Mouse (Mus musculus) inflammation-experienced regulatory T-cells, adult 6 months (primary cell): ENCODE measurements around the gene Eef1a1. TPM values are rescaled to one million over a fixed set of nuclear protein-coding genes. Genes with fewer than 3 reads are reported as not detected.
"Not testable (repeated sequence)": the region's sequence is repeated elsewhere in the genome, so short reads cannot be mapped to it uniquely, and the experiment has no call there.

Experiments
- ATAC-seq: one replicate; pipeline ENCODE4 v1.8.0; 2017
- polyA plus RNA-seq, 3 experiments: library from polyadenylated mRNA; unstranded; fragments of 100-300 nt; shearing (Covaris generic); gene quantifications; one replicate each; pipeline ENCODE4 v1.2.1; 2017

Gene Eef1a1
- over 10,000 TPM in 2 of 3 experiments, 1,000 to 10,000 TPM in 1; 7,660 to 11,983 (median 10,337) TPM for polyA plus RNA-seq

DNA sequence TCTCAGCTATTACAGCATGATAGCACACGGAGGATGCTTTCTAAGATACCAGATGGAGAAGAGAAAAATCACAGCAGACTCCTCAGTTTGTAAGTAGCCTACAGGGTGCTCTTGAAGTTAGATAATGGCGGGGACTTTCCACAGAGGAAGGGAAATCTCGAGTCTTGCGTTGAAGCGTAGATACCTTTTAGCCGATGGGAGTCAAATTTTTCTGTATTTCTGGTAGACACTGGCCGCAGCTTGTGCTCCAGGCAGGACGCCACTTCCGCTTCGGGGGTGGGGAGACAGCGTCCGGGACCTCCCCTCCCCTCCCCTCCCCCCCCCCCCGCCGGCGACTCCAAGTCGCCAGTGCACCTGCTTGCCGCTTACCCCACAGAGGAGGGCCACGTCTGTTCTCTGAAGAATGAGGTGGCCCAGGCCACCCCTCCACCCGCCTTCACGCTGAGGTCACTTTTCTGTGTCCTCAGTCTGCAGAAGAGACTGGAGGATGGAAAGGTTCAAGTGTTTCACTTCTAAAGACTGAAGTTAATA is at the start of gene Eef1a1:
Gene Eef1a1, minus strand, starts transcription at position 262 of the 531 bp plus-strand sequence.
- ATAC-seq = peak; percentile 78

DNA sequence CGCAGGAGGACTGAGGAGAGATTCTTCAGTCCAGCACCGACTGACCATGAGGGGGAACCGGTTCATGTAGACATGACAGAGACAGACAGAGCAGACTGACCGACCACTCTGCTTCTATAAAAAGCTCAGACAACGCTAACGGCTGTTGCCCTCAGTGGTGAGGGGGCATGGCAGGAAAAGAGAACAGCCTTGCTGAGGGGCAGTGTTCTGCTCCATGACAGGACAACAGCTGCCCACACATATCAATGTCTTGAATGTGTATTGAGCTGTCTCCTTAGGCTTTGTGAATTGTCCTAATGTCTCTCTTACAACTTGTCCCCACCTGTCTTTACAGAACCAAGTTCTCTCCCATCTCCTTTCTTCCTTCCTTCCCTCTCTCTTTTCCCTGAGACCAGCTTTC is 49.5 kb upstream of the Eef1a1 start:
- no peak for ATAC-seq

DNA sequence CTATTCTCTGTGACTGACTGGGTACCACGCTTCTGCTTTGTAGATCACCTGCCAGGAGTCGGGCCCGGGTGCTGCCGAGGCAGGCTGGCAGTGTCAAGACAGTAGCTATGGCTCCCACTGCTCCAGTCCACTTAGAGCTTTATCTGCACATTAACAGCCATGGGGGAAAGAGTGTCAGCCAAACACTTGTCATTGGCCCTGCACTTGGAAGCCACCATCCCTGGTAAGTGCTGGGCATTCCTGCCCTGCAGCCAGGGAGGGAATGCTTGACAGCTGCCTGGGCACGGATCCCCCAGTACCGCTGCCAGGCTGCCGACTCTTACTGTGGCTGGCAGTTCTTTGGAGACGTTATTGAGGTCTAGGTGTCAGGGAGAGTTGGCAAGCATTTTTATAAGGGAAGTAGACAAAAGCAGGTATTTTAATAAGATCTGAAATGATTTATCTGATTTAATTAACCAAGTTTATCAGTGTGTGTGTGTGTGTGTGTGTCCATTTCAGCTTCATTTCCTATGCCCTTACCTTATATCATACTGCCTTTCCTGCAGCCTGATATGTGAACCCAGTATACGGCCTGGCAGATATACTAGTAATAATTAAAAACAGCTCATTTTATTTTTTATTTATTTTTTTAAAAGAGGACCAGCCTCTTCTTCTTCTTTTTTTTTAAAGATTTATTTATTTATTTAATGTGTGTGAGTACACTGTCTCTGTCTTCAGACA is 48.4 kb upstream of the Eef1a1 start:
- ATAC-seq = no peak

DNA sequence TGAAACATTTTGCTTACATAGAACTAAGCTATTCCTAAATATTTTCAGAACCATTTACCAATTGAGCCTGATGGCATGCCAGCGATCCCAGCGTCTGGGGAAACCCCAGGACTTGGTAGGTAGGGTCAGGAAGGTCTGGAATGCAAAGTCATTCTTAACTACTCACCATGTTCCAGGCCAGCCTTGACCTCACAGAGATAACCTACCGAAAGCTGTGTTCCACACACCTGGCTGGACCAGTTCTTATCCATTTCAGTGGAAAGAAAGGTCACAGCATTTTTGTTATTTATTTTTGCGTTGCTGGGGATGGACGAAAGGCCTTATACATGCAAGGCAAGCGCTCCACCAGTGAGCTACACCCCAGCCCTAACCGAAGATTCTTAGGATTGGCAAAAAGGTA is 45.7 kb upstream of the Eef1a1 start:
- ATAC-seq = no peak

DNA sequence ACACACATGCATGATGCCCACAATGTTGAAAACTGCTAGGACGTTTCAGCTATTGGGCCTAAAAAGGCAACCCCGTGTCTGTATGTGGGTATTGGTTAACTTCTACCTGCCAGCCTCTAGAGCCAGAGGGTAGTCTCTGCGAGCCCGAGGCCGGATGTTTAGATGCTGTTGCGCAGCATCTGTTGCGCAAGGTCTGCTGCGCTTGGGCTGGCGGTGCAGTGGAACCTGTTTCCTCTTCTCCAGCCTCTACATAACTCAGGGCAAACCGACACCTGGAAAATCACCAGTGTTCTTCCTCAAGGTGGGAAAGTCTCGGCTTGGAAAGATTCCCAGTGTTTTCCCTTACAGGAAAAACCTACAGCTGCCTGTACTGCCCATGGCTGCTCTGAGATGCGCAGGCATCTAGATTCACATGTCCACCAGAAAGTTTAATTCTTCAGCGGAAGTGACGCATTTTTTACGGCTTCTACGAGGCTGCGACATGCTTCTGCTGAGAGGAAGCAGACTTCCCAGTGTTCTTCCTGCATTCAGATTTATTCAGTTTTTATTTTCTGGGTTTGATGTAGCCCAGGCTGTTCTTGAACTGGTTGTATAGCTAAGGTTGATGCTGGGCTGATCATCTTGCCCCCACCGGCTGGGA is 44.5 kb upstream of the Eef1a1 start:
- ATAC-seq = peak; percentile 85

DNA sequence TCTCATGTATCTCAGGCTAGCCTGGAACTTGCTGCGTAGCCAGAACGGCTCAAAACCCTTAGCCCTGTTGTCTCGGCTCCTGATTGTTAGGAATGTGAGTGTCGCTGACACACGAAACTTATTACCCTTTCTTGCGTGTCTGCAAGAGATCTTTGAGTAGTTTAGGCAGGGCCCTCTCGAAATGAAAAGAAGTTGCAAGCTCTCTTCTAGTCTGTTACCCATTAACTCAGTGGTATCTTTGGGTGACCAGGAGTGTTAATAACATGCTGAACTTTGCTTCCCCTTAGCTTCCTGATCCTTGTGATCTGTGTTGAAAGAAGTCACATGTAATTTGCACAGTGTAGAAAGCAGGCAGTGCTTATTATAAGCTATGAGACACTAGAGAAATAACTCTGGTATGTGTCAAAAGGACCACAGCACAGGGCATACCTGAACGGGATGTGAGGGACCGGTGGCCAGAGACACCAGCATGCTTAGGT is 43.4 kb upstream of the Eef1a1 start:
- ATAC-seq = no peak

DNA sequence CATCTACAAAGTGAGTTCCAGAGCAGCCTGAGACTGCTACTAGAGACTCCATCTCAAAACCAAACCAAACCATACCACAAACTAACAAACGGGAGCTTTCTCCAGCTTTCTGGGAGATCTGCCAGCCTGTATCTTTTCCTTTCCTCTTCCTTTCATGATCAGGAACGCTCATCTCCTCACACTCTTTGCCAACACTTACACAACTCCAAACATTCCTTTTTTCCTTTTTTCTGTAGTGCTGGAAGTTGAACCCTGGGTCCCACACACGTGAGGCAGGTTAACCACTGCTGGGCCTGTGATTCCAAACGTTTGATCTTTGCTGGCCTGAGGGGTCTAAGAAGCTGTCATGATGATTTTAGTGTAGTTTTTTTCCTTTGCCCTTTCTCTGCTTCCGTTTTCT is 42.9 kb upstream of the Eef1a1 start:
- no peak for ATAC-seq

DNA sequence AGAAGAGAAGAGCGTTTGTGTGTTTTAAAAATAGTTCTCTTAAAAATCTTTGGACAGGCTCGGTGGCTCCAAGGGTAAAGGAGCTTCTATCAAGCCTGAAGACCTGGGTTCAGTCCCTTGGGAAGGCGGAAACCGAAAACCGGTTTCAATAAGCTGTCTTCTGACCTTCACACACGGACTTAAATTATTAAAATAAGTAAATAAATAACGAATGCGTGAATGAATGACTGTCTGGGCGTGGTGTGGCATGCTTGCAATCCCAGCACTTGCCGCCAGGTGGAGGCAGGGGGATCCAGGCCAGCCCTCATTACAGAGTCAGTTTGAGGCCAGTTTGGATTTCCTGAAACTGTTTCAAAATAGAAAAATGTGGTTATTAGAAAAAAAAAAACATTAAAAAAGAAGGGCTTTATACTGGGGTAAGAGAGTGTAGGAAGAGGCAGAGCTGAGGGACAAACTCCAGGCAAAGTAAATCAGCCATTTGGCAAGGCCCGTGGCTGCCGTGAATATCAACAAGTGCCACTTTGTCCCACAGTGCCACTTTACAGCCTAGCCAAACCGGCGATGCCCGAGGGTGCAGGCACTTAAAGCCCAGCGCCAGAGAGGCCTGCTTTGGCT is 38.9 kb upstream of the Eef1a1 start:
- peak; percentile 72 for ATAC-seq

DNA sequence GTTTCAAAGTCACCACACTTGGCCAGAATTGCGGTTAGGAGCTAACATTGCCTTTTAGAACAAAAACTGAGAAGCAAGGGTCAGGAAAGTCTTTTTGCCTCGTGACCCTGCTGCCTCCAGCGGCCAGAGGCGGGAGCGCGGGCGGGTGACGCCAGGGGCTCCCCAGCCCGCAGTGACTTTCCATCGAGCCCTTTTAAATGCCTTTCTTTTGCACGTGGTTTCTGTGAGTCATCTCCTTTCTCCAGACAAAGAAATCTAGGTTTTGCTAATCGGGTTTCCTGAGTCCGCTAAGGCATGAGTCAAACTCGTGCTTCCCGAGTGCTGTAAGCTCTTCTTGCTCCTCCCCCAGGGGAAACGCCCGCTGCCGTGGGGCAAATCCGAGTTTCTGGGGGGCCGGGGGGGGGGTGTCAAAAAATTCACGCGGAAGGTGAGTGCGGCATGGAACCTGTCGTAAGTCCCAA is 38.4 kb upstream of the Eef1a1 start:
- ATAC-seq = peak; percentile 85

DNA sequence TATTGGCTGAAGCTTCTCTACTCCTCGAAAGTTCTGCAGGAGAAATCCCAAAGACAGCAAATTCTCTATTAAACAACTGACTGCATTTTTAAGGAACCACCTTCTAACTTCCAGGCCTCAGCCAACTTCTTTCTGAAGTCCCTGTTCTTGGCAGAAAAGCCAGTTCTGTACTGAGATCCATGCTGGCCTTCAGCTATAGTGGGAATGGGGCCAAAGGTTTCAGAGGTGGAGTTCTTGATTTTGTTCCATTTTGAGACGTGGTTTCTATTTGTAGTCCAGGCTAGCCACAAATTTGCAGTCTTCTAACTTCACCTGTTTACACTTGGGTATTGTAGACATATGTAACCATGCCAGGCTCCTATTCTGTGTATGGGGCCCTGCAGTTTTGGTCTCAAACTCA is 37.3 kb upstream of the Eef1a1 start:
- ATAC-seq = no peak

DNA sequence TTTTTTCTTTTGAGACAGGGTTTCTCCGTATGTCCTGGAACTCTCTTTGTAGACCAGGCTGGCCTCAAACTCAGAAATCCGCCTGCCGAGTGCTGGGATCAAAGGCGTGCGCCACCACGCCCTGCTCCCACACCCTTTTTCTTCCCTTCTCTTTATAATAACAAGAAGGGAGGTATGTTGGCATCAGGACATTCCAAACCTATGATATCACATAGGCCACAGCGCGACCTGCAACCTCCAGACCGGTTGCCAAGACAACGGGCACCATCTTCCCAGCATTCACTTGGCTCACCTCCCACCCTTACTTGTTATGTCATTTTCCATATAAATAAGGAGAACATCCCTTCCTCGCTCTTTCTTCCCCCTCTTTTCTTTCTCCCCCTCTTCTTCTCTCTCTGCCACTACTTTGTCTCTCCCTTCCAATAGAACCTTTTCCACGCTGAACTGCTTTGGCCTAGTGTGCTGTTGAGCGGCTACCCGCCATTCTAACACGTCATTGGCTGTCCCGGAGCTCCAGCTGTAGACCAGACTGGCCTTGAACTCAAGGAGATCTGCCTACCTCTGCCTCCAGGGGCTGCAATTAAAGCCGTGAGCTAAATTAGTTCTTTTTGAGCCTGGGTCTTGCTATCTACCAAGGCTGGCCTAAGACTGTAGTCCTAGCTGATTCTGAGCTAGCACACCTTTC is 36.6 kb upstream of the Eef1a1 start:
- no peak for ATAC-seq

DNA sequence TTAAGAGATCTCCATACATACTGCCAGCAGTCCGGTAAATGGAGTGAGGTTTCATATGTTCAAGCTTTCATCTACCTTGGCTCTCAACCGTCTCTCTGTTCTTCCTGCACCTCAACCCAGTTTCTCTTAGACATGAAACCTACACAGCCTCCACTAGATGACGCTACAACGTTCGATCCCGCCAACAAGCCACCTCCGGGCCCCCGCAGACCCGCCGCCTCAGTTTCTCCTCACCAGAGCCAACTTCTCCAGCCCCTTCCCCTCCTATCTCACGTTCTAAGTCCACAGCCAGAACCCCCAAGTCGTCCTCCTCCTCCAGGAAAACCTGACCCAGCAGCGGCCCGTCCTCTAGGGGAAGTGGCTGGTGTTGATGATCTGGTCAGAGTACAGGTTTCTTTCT is 32.7 kb upstream of the Eef1a1 start:
- peak; percentile 89 for ATAC-seq

DNA sequence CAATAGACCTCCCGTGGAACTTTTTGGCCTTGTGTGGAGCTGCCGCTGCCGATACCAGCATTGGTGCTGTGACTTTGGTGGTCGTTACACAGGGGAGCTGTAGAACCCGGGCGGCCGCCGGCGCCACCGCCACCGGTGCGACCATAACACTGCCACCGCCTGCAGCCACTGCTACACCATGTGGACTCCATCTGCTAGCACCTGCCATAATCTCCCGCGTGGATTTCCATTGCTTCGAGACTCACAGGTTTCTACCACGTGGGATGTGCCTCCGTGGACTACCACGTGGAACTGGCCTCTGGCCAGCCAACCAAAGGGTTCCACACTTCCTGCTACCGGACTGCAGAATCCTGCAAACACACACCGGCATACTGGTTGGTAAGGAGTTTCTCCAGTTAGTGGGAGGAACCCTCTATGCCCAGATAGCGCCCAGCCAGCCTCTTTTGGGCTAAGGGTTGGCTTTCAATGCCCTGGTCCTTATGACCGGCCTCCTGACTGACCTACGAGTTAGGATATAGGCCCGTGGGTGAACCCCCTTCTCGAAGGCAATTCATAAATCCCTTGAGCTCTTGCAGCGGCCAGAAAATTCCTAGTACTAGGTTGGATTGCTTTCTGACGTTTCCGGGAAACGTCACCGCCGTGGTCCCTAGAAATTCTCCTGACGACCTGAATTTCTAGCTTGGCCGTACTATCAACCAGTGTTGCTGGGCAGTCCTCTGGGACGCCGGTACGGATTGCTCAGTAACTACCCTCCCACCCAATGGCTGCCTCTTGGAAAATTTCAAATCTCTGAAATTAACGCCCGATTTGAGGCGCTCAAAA is 32.0 kb upstream of the Eef1a1 start:
- ATAC-seq = peak; percentile 26

DNA sequence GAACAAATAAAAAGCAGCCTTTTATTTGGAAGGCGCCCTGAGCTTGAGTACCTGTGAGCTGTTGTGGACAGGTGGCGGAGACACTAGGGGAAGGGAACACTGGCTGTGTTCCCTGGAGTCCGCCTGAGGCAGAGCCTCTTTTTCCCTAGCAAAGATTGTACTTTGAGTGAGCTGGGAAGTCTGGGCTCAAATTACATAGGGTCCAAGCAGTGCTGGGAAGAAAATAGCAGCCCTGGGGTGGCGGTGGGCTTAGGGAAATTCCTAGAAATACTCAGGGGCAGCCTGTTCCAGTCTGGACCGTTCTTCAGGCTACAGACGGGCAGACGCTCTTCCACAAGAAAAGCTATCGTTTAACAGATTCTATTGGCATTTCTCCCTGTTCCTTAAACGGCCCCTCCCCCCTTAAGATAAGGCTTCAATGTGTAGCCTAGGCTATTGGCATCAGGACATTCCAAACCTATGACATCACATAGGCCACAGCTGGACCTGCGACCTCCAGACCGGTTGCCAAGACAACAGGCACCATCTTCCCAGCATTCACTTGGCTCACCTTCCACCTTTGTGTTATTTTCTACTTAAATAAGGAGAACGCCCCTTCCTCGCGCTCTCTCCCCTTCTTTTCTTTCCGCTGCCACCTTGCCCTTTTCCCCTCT is 31.3 kb upstream of the Eef1a1 start:
- no peak for ATAC-seq

DNA sequence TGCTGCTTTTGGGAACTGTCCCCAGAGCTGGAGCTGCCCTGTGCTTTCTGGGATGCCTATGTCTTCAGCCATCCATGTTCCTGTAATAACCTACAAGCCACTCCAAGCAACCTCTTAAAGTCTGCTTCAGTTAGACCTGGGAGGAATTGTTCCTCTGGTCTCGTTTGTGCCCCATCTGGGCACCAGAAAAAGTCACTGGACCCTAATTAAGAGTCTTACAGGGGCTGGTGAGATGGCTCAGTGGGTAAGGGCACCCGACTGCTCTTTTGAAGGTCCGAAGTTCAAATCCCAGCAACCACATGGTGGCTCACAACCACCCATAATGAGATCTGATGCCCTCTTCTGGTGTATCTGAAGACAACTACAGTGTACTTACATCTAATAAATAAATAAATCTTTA is 28.3 kb upstream of the Eef1a1 start:
- ATAC-seq = not testable (repeated sequence)

DNA sequence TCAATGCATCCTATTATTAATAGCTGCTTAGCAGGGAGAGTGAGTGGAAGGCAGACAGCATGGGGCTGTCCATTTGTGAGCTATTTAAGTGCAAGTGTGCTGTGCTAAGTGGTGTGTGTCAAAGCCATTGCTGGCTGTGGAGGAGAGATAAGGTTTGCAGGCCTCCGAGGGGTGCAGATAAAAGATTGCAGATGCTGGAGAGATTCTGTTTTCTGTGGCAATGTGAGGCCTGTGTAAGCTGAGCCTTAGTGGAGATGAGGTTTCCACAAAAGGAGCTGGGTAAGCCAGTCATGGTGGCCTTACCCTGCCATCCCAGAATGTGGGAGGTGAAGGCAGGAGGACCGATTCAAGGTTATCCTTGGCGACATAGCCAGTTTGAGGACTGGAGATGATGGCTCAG is 27.2 kb upstream of the Eef1a1 start:
- ATAC-seq = no peak

DNA sequence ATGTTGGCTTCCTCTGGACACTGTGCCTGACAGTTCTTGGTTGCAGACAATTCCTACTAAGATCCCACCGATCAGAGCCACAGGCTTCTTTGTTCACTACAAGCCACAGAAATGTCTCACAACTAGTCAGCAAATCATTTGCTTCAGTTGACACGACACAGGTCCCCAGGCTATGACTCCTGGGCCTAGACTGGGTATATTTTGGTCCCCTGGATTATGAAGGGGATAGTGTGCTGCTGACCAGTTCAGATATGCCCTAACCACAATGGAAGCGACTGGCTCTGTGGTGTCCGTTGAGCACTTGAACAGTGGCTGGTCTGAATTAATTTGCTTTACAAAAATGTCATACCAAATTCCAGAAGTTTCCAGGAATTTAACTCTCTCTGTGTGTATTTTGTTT is 25.7 kb upstream of the Eef1a1 start:
- ATAC-seq = no peak

DNA sequence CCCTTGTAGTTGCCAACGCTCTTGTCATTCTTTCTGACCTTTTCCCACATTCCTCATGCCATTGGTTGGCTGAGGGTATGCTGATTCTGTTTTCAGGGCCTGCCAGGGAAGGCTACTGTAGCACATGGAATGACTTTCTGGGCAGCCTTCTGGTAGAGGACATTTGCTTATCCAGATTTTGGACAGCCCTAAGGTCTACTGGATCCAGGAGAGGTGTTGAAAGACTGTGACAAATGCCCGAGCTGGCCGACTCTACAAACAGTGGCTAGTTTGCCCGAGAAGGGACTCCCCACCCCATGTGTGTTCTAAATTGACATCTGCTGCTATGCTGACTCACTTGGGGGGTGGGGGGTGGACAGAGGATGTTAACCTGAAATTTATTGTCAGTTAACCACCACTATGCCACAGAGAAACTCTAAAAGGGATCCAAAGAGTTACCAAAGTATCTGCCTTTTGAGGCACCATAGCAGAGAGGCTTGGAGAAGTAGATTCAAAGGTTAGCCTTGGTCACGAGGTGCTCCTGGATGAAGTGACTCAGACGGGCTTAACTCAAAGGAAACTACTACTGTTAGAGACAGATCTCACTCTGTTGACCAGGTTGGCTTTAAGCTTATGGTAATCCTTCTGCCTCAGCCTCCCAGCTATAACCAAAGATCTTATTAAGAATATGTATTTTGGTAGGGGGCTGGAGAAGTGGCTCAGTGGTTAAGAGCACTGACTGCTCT is 25.0 kb upstream of the Eef1a1 start:
- no peak for ATAC-seq

DNA sequence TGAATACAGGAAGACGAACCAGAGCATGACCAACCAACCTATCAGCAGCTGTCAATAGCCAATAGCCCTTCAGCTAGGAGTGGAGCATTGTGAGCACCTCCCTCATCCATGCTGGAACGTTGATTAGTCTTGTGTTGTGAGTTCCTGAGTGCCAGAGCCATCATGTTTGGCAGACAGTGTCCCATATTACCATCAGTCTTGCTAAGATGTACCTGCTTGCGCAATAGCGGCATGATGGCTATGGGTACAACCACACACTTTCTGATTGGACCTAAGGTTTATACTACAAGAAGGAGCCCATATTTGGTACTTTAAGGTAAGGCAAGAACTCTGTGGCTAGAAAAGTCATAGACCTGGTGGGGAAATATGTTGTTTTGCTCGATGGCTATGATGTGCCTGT is 22.8 kb upstream of the Eef1a1 start:
- ATAC-seq = no peak

DNA sequence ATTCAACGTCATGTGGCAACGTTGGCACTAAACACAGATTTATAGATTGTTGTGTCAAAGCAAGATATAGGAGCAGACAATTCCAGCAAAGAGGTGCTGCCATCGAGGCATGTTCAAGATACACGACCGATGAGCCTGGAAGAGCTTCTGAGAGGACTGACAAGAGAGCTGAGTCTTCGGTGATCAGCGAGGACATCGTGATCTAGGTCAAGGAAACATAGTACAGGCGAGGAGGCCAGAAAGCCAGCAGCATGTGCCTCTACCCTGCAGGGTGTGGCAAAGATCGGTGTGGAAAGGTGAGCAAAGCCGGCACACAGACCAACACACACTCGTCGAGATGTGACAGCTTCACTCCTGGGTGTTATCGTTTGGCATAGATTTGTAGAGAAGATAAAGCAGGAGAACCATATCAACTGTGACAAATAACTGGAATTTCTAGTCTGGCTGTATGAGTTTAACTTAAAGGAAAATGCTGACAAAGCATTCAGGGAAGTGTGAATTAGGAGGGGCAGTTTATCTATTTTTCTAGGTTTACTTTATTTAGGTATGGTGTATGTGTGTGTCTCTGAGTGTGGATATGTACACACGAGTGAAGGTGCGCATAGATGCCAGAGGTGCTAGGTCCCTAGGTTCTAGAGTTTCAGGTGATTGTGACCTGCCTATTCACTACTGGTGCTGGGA is 19.3 kb upstream of the Eef1a1 start:
- no peak for ATAC-seq
